Mouse (Mus musculus): ENCODE data around the gene Ap2a1.

The Ap2a1 gene

GRCm38 (mm10) chr7:44953561-44953960 lies 24.3 kb upstream of the Ap2a1 start:
- no peak for DNase-seq (ENCODE audit: low spot score)

- DNase-seq (ENCODE audit: low spot score) = peak; percentile 96
These were observed 23.5 kb upstream of the Ap2a1 start for GRCm38 (mm10) chr7:44952611-44953306.

GRCm38 (mm10) chr7:44951960-44952359 lies 22.7 kb upstream of the Ap2a1 start:
- peak; percentile 67 for DNase-seq (ENCODE audit: low spot score)

- DNase-seq (ENCODE audit: low spot score) = no peak
These were observed 20.6 kb upstream of the Ap2a1 start for GRCm38 (mm10) chr7:44949922-44950321.

GRCm38 (mm10) chr7:44942904-44943303 lies 13.6 kb upstream of the Ap2a1 start, which contains the start of gene Tsks:
Gene Tsks, plus strand, starts transcription at chr7:44943204.
- no peak for DNase-seq (ENCODE audit: low spot score)

- no peak for DNase-seq (ENCODE audit: low spot score)
These were observed 9.4 kb upstream of the Ap2a1 start for GRCm38 (mm10) chr7:44938680-44939079.

GRCm38 (mm10) chr7:44928570-44928969 lies 726 bp downstream of the Ap2a1 start:
- DNase-seq (ENCODE audit: low spot score) = no peak

GRCm38 (mm10) chr7:44925468-44925867 lies 3.8 kb downstream of the Ap2a1 start:
- no peak for DNase-seq (ENCODE audit: low spot score)

GRCm38 (mm10) chr7:44922530-44922929 lies 6.8 kb downstream of the Ap2a1 start:
- no peak for DNase-seq (ENCODE audit: low spot score)

- DNase-seq (ENCODE audit: low spot score) = no peak
These were observed 10.2 kb downstream of the Ap2a1 start for GRCm38 (mm10) chr7:44919127-44919526.

GRCm38 (mm10) chr7:44918219-44918618 lies 11.1 kb downstream of the Ap2a1 start:
- no peak for DNase-seq (ENCODE audit: low spot score)

GRCm38 (mm10) chr7:44916881-44917280 lies 12.4 kb downstream of the Ap2a1 start:
- DNase-seq (ENCODE audit: low spot score) = no peak

GRCm38 (mm10) chr7:44916191-44916590 lies 13.1 kb downstream of the Ap2a1 start:
- DNase-seq (ENCODE audit: low spot score) = no peak

- DNase-seq (ENCODE audit: low spot score) = no peak
These were observed 14.0 kb downstream of the Ap2a1 start for GRCm38 (mm10) chr7:44915314-44915713.

GRCm38 (mm10) chr7:44914396-44914795 lies 14.9 kb downstream of the Ap2a1 start:
- DNase-seq (ENCODE audit: low spot score) = no peak

GRCm38 (mm10) chr7:44908706-44909476 lies 20.4 kb downstream of the Ap2a1 start:
- DNase-seq (ENCODE audit: low spot score) = no peak

GRCm38 (mm10) chr7:44905430-44905829 lies 23.9 kb downstream of the Ap2a1 start:
- DNase-seq (ENCODE audit: low spot score) = no peak

- peak; percentile 82 for DNase-seq (ENCODE audit: low spot score)
These were observed 28.0 kb downstream of the Ap2a1 start for GRCm38 (mm10) chr7:44901230-44901722.

- no peak for DNase-seq (ENCODE audit: low spot score)
These were observed 28.7 kb downstream of the Ap2a1 start for GRCm38 (mm10) chr7:44900632-44901031.

- DNase-seq (ENCODE audit: low spot score) = peak; percentile 40
These were observed 30.7 kb downstream of the Ap2a1 start for GRCm38 (mm10) chr7:44898607-44899006.

- DNase-seq (ENCODE audit: low spot score) = no peak
These were observed 32.8 kb downstream of the Ap2a1 start for GRCm38 (mm10) chr7:44896499-44896898.

GRCm38 (mm10) chr7:44895593-44896434 lies 33.5 kb downstream of the Ap2a1 start, which contains the start of gene Fuz:
Gene Fuz, plus strand, starts transcription at chr7:44896079.
- peak; percentile 91 for DNase-seq (ENCODE audit: low spot score)
